Mouse (Mus musculus): ENCODE measurements around the gene Pet100.

Gene Pet100

DNA sequence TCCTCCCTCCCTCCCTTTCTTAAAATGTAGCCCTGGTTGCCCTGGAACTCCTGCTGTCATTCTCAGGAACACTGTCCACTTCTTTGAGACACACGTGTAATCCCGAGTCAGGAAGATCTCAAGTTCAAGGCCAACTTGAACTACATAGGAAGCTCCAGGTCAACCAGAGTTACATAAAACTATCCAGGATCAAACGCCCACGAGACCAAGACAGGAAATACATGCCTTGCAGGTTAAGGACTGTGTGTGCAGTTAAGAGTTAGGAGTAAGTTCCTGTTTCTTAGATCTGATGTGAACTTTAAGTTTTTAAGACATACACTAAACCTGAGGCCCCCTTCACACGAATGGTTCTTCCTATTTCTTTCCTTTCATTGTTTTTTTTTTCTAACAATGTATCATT lies 5.6 kb downstream of the Pet100 start:
- DNase-seq (ENCODE audit: low spot score): no peak

GRCm38 (mm10) chr8:3628014-3628413 lies 6.7 kb downstream of the Pet100 start:
- no peak for DNase-seq (ENCODE audit: low spot score)

GRCm38 (mm10) chr8:3630647-3631477 lies 9.5 kb downstream of the Pet100 start, which contains the start of gene Stxbp2:
Stxbp2 (plus strand) TSS chr8:3630955.
- DNase-seq (ENCODE audit: low spot score): no peak

DNA sequence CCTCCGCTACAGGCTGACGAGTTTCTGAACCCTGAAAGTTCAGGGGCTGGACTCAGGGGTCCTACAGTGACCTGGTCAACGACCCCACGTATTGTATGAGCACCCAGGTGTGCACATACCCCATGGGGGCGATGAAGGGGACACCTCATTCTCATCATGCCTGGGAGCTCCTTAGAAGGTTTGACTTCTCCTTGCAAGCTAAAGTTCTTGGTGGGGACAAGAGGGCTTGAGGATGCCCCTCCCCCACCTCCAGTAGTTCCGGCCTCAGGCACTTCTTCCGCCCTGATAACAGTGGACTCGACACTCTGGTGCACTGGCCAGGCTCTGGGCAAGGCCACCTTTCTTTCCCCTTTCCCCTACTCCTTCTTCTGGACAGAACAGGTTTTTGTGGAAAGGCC lies 10.1 kb downstream of the Pet100 start:
- no peak for DNase-seq (ENCODE audit: low spot score)

DNA sequence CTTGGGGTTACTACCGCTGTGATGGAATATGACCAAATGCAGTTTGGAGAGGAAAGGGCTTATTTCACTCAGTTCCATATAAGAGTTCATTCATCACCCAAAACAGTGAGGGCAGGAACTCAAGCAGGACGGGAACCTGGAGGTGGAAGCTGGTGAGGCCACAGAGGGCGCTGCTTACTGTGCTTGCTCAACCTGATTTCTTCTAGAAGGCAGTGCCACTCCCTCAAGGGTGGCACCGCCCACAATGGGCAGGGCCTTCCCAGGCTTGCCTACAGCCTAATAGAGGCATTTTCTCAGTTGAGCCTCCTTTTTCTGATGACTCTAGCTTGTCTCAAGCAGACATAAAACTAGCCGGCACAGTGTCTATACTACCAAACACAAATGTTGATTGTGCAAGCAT lies 24.5 kb downstream of the Pet100 start:
- DNase-seq (ENCODE audit: low spot score): no peak

- no peak for DNase-seq (ENCODE audit: low spot score)
Measured at GRCm38 (mm10) chr8:3646824-3647531, 25.6 kb downstream of the Pet100 start.

GRCm38 (mm10) chr8:3647561-3647960 lies 26.2 kb downstream of the Pet100 start:
- no peak for DNase-seq (ENCODE audit: low spot score)

- DNase-seq (ENCODE audit: low spot score): no peak
Measured at GRCm38 (mm10) chr8:3648268-3648667, 26.9 kb downstream of the Pet100 start.

DNA sequence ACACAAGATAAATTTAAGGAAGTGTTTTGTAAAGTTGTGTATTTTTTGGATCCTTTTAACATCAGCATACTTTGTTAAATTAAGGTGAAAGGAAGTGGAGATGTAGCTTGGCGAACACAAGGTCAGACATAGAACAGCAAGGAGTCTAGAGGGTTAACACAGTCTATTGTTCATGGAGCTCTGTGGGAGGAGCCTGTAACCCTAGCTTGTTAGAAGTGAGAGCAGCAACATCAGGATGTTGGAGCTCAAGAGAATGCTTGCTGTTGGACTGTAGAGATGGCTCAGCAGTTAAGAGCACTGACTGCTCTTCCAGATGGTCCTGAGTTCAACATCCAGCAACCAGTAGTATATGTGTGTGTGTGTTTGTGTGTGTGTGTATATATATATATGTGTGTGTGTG lies 27.6 kb downstream of the Pet100 start:
- DNase-seq (ENCODE audit: low spot score): no peak

DNA sequence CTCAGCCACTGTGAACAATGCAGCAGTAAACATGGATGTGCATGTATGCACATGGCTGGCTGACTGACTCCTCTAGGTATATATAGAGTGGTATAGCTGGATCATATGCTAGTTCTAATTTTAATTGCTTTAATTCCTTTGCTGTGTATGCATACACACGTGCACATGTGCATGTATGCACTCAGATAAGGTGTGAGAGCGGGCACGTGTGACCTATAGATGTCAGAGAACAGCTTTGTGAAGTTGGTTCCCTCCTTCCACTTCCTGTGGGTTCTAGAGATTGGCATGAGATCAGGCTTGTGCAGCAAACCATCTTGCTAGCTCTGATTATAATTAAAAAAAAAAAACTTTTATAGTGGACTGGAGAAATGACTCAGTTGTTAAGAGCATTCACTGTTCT lies 31.5 kb downstream of the Pet100 start:
- DNase-seq (ENCODE audit: low spot score): no peak

DNA sequence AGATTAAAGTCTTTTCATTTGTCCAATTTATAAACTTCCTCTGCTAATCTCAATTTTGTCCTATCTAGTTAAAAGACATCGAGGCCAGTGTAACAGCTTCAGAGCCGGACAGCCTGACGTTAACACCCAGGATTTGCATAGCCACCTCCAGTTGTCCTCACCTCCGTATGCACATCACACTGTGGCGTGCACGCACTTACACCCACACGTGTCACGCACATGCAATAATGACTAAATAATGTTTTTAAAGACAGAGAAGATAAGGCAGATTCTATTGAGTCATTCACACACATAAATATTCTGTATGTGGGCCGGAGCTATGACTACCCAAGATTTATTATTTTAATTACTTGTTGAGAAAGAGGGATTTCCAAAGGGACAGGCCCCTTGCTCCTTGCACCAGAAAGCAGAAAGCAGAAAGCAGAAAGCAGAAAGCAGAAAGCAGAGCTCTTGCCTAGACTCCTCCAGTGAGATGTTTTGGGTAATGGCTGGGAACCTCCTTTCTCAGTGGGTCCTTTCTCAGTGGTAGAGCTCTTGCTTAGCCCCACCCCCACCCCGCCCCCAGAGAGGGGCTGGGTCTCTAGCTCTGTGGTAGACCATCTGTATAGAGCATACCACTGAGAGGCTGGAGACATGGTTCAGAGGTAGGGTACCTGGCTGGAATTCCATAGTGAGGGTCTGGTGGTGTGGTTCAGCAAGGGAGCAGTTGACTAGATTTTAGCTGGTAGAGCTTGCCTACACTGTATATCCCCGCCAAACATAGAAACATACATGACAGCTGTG lies 33.6 kb downstream of the Pet100 start:
- DNase-seq (ENCODE audit: low spot score): no peak

DNA sequence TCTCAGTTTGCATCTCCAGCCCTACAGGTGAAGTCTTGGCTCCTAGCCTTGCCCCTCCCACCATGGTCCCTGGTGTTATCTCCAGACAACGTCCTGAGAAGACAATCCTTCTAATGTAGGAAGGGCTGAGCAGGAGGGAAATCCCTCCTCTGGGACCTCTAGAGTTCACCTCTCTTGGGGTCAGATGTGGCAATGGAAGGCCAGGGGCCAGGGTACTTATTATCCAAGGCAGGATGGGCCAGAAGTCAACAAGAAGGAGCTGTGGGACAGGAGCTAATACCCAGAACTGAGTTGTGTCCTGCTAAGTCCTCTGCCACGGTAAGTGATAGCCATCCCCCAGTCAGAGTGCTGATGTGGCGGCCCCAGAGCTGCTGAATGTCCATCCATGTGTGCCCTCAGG lies 34.2 kb downstream of the Pet100 start, which contains the start of gene Retn:
Gene Retn (plus strand): TSS at position 245 of the 400 bp plus-strand sequence.
- no peak for DNase-seq (ENCODE audit: low spot score)

DNA sequence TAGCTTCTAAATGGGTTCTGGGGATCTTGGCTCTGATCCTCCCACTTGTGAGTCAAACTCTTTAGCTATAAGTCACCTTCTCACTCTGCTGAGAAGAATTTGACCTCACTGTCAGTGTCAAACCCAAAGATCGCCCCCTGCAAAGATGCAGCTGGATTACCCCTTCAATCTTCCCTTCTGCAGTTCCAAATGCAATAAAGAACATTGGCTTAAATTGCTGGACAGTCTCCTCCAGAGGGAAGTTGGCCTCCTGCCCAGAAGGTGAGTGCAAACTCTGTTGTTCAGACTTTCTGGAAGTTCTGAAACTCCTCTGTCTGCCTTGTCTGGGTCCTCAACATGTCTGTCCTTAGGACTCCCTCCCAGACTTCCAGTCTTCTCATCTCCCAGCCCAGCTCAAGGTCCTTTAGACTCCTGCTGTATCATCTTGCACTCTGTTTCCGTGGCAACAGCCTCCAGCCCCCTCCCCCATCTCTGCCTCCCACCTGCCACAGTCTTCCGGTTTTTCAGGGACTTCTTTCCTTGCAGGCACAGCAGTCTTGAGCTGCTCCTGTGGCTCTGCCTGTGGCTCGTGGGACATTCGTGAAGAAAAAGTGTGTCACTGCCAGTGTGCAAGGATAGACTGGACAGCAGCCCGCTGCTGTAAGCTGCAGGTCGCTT lies 35.5 kb downstream of the Pet100 start:
- no peak for DNase-seq (ENCODE audit: low spot score)

DNA sequence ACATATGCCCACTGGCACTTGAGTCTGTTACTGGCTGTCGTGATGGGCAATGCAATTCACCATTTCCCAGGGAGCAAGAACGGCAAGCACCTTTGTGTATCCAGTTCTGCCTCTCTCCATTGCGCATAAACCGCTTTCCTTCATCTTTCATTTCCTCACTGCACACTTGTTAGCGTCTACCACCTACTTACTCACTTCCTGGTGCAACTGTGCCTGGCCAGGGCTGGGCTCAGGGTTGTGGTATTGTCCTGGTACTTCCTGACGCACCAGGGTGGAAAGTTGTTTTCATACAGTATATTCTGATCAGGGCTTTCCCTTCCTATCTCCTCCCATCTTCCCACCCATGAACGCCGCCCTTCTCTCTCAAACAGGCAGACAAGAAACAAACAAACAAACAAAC lies 39.5 kb downstream of the Pet100 start:
- DNase-seq (ENCODE audit: low spot score): no peak

- no peak for DNase-seq (ENCODE audit: low spot score)
Measured at GRCm38 (mm10) chr8:3664405-3664804, 43.1 kb downstream of the Pet100 start.

DNA sequence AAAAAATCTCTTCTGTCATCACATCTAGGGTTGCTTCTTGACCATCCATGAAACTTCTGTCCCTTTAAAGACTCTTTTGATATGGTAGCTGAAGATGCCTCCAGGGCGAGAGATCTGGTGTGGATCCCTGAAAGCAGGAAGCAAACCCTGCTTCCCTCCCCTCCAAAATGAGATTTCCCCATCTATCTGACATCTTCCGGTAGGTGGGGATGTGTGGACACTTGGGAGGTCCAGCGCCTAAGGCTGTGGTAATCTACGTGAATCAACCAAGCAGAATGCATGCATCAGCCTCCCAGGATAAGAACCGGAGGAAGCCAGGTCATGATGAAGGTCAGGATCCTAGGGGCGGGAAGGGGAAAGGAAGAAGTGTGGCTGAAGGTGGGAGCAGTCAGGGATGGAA lies 44.2 kb downstream of the Pet100 start, which contains the start of gene Mcemp1:
Gene Mcemp1 (plus strand): TSS at position 248 of the 400 bp plus-strand sequence.
- DNase-seq (ENCODE audit: low spot score): no peak

- DNase-seq (ENCODE audit: low spot score): no peak
Measured at GRCm38 (mm10) chr8:3670388-3670787, 49.0 kb downstream of the Pet100 start.

DNA sequence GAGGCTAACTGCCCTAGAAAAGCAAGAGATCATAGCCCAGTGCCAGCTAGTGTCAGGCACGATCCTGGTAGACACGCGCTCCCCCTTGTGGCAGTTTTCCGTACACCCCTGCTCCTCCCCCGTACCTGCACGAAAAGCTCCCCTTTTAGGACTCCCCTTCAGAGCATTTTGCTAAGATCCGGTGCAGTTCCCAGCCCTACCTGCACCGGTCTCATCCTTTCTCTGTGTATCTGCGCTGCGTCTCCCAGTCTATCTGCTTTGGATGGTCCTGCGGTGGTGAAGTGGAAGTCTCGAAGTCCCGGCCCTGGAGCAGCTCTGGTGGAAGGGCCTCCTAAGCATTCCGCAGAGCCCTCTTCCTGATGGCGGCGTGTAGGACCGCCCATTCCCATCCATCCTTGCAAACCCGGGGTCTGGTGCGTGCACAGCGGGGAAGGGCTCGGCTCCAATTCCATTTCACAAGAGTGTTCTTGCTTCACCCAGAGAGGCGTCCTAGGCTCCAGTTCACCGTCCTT lies 50.7 kb downstream of the Pet100 start, which contains the start of gene Fcor:
Gene Fcor (minus strand): TSS at position 383 of the 512 bp plus-strand sequence.
- peak; percentile 86 for DNase-seq (ENCODE audit: low spot score)

DNA sequence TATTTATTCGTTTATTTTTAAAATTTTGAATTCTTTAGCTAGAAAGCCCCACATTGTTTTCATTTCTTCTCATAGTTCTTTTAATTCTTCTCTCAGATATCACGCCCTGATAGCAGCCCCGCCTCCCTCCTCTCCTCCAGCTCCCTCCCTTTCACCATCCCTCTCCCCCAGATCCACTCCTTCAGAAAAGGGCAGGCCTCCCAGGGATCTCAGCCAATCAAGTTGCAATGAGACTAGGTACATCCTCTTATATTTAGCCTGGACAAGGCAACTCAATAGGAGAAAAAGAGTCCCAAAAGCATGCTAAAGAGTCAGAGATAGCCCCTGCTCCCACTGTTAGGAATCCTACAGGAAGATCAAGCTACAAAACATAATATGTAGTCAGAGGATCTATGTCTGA lies 53.3 kb downstream of the Pet100 start:
- DNase-seq (ENCODE audit: low spot score): no peak
